Mouse (Mus musculus) limb, embryonic 14.5 days (tissue): ENCODE measurements at regions not wholly inside any gene's neighbourhood (a gene's known extent, or its start where the extent isn't known, plus 50 kb on each side); places are given as distances from the start of the nearest gene placed in this dataset.

Experiments
- ATAC-seq: fragments of 200-750 bp; cut with Nextera tagmentation; 2 replicates; pipeline ENCODE4 v1.8.0; 2017; ENCODE audit warnings: low read depth, moderate number of reproducible peaks, moderate TSS enrichment; ENCODE audit not compliant: low FRiP score
- DNase-seq: peaks from one replicate; pipeline ENCODE4 v3.0.0-alpha.2; 2015; ENCODE audit warnings: low spot score
- H3K27ac ChIP-seq: fragments of 300-500 bp; sonication (generic); replicated peaks from 2 replicates; pipeline ENCODE4 v1.5.1; 2014; ENCODE audit warnings: low read depth, mild to moderate bottlenecking, low read length, moderate library complexity, mixed read lengths
- H3K27me3 ChIP-seq: fragments of 300-500 bp; sonication (generic); 2 replicates; pipeline ENCODE4 v1.6.1; 2014; ENCODE audit warnings: low read length, mixed read lengths; ENCODE audit not compliant: control insufficient read depth, insufficient read depth
- H3K36me3 ChIP-seq: fragments of 300-500 bp; sonication (generic); 2 replicates; pipeline ENCODE4 v1.6.1; 2014; ENCODE audit warnings: mild to moderate bottlenecking, low read length, moderate library complexity, mixed read lengths; ENCODE audit not compliant: control insufficient read depth, insufficient read depth
- H3K4me1 ChIP-seq: fragments of 300-500 bp; sonication (generic); 2 replicates; pipeline ENCODE4 v1.6.1; 2014; ENCODE audit warnings: antibody characterized with exemption, low read length, mixed read lengths; ENCODE audit not compliant: control insufficient read depth, insufficient read depth
- H3K4me2 ChIP-seq: fragments of 300-500 bp; sonication (generic); replicated peaks from 2 replicates; pipeline ENCODE4 v1.6.1; 2014; ENCODE audit warnings: low read depth, mild to moderate bottlenecking, low read length, moderate library complexity; ENCODE audit not compliant: severe bottlenecking
- H3K4me3 ChIP-seq: fragments of 300-500 bp; sonication (generic); replicated peaks from 2 replicates; pipeline ENCODE4 v1.5.1; 2014; ENCODE audit warnings: low read length
- H3K9ac ChIP-seq: fragments of 300-500 bp; sonication (generic); 2 replicates; pipeline ENCODE4 v1.6.1; 2014; ENCODE audit warnings: mild to moderate bottlenecking, low read depth, low read length, moderate library complexity; ENCODE audit not compliant: severe bottlenecking
- H3K9me3 ChIP-seq: fragments of 300-500 bp; sonication (generic); 2 replicates; pipeline ENCODE4 v1.6.1; 2016; ENCODE audit warnings: low read length; ENCODE audit not compliant: control insufficient read depth
- POLR2A ChIP-seq: fragments of 200-500 bp; IDR thresholded peaks from 2 replicates; pipeline ENCODE4 v1.8.0; 2012; ENCODE audit warnings: inconsistent platforms, mild to moderate bottlenecking, moderate library complexity, borderline replicate concordance; ENCODE audit not compliant: insufficient read depth, insufficient read length; ENCODE audit errors: extremely low read depth
- WGBS: fragments of 180-500 bp; shearing (Covaris S2); extraction: QIAGEN DNeasy Blood & Tissue Kit; methylation state at CpG from one replicate; pipeline ENCODE4 v1.1.7; 2014; 5-methylcytosine and 5-hydroxymethylcytosine counted together

GRCm38 (mm10) chr1:69470614-69471250 is 216.3 kb downstream of the Ikzf2 start:
- H3K27me3 ChIP-seq: no peaks in the 10 kb centered on the region
- no peak overlapping the region for H3K4me3 ChIP-seq
- H3K36me3 ChIP-seq: no peaks in the 10 kb centered on the region
- peaks cover 6% of the 10 kb centered on the region; the same call in 1 of the 2 replicates for H3K4me1 ChIP-seq
- DNase-seq (no peak), ATAC-seq (no peak)
- H3K4me2 ChIP-seq: no peak overlapping the region
- H3K9ac ChIP-seq: no peak overlapping the region
- H3K9me3 ChIP-seq: no peaks in the 10 kb centered on the region
- no peak for TF ChIP-seq POLR2A
- WGBS: 87% methylated on average over 4 of the region's 4 CpGs
- no peak overlapping the region for H3K27ac ChIP-seq

- Histone ChIP-seq H3K9ac (no peak overlapping the region), H3K4me1 (peaks cover 6% of the 10 kb centered on the region; the same call in 1 of the 2 replicates), H3K4me2 (no peak overlapping the region), H3K36me3 (no peaks in the 10 kb centered on the region), H3K27ac (no peak overlapping the region), H3K9me3 (no peaks in the 10 kb centered on the region), H3K27me3 (no peaks in the 10 kb centered on the region), H3K4me3 (no peak overlapping the region)
- 89% methylated on average over 8 of the region's 8 CpGs for WGBS
- no peak for TF ChIP-seq POLR2A
- DNase-seq (no peak), ATAC-seq (no peak)
These were observed 217.7 kb downstream of the Ikzf2 start for GRCm38 (mm10) chr1:69469158-69469901.

GRCm38 (mm10) chr1:69466534-69467275 is 220.3 kb downstream of the Ikzf2 start:
- H3K4me2 ChIP-seq: no peak overlapping the region
- H3K9me3 ChIP-seq: no peaks in the 10 kb centered on the region
- no peak for TF ChIP-seq POLR2A
- H3K9ac ChIP-seq: no peak overlapping the region
- DNase-seq (peak; percentile 60), ATAC-seq (no peak)
- no peaks in the 10 kb centered on the region for H3K36me3 ChIP-seq
- WGBS: 4% methylated on average over 5 of the region's 5 CpGs
- no peak overlapping the region for H3K27ac ChIP-seq
- no peaks in the 10 kb centered on the region for H3K27me3 ChIP-seq
- H3K4me1 ChIP-seq: peaks cover 6% of the 10 kb centered on the region; the same call in 1 of the 2 replicates
- no peak overlapping the region for H3K4me3 ChIP-seq

- DNase-seq (no peak), ATAC-seq (no peak)
- Histone ChIP-seq H3K4me2 (no peak overlapping the region), H3K9ac (no peak overlapping the region), H3K4me1 (no peaks in the 10 kb centered on the region), H3K9me3 (no peaks in the 10 kb centered on the region), H3K27me3 (no peaks in the 10 kb centered on the region), H3K27ac (no peak overlapping the region), H3K4me3 (no peak overlapping the region), H3K36me3 (no peaks in the 10 kb centered on the region)
- TF ChIP-seq POLR2A: no peak
- WGBS: 85% methylated on average over 3 of the region's 3 CpGs
These were observed 225.9 kb downstream of the Ikzf2 start for GRCm38 (mm10) chr1:69461191-69461590.

GRCm38 (mm10) chr1:69459899-69460298 is 227.1 kb downstream of the Ikzf2 start:
- H3K27ac ChIP-seq: no peak overlapping the region
- DNase-seq: no peak
- no peaks in the 10 kb centered on the region for H3K27me3 ChIP-seq
- ATAC-seq: no peak
- no peak overlapping the region for H3K4me3 ChIP-seq
- no peak for TF ChIP-seq POLR2A
- H3K9me3 ChIP-seq: no peaks in the 10 kb centered on the region
- H3K4me1 ChIP-seq: no peaks in the 10 kb centered on the region
- no peak overlapping the region for H3K9ac ChIP-seq
- H3K36me3 ChIP-seq: no peaks in the 10 kb centered on the region
- no peak overlapping the region for H3K4me2 ChIP-seq
